Mouse (Mus musculus) lung, embryonic 15.5 days (tissue): Measurements from ENCODE around the gene Rabgap1. TPM values are rescaled to one million over a fixed set of nuclear protein-coding genes. Genes with fewer than 3 reads are reported as not detected.
"Not testable (repeated sequence)": the region's sequence is repeated elsewhere in the genome, so short reads cannot be mapped to it uniquely, and the experiment has no call there.

Source experiments
- ATAC-seq: fragments of 200-750 bp; cut with Nextera tagmentation; 2 replicates; pipeline ENCODE4 v1.8.0; 2017; ENCODE audit warnings: moderate number of reproducible peaks, borderline replicate concordance; ENCODE audit not compliant: low FRiP score, low TSS enrichment; ENCODE audit errors: extremely low read depth
- H3K27ac ChIP-seq: fragments of 300-500 bp; sonication (generic); 2 replicates; pipeline ENCODE4 v1.5.1; 2015; ENCODE audit warnings: moderate library complexity, mild to moderate bottlenecking, inconsistent platforms
- H3K27me3 ChIP-seq: fragments of 300-500 bp; sonication (generic); 2 replicates; pipeline ENCODE4 v1.6.1; 2015; ENCODE audit warnings: inconsistent platforms
- H3K36me3 ChIP-seq: fragments of 300-500 bp; sonication (generic); 2 replicates; pipeline ENCODE4 v1.6.1; 2015; ENCODE audit warnings: inconsistent platforms
- H3K4me1 ChIP-seq: fragments of 300-500 bp; sonication (generic); 2 replicates; pipeline ENCODE4 v1.6.1; 2015; ENCODE audit warnings: inconsistent platforms
- H3K4me2 ChIP-seq: fragments of 300-500 bp; sonication (generic); 2 replicates; pipeline ENCODE4 v1.6.1; 2015; ENCODE audit warnings: inconsistent platforms, mild to moderate bottlenecking, moderate library complexity
- H3K4me3 ChIP-seq: fragments of 300-500 bp; sonication (generic); 2 replicates; pipeline ENCODE4 v1.5.1; 2015; ENCODE audit warnings: mild to moderate bottlenecking, inconsistent platforms
- H3K9ac ChIP-seq: fragments of 300-500 bp; sonication (generic); 2 replicates; pipeline ENCODE4 v1.6.1; 2015; ENCODE audit warnings: inconsistent platforms
- H3K9me3 ChIP-seq: fragments of 300-500 bp; sonication (generic); 2 replicates; pipeline ENCODE4 v1.6.1; 2016; ENCODE audit warnings: inconsistent platforms
- WGBS: fragments of 180-500 bp; shearing (Covaris S2); methylation state at CpG from one replicate; pipeline ENCODE4 v1.1.7; 2015; 5-methylcytosine and 5-hydroxymethylcytosine counted together
- polyA plus RNA-seq: library from polyadenylated mRNA; unstranded; fragments of >200 nt; fragmentation: Nextera tagmentation; extraction: Ambion mirVana; gene quantifications from 2 replicates; pipeline ENCODE4 v1.2.1, GENCODE M21; 2015

Gene Rabgap1
- polyA plus RNA-seq, 1 experiment from 2014 or later: 42.9 TPM

DNA sequence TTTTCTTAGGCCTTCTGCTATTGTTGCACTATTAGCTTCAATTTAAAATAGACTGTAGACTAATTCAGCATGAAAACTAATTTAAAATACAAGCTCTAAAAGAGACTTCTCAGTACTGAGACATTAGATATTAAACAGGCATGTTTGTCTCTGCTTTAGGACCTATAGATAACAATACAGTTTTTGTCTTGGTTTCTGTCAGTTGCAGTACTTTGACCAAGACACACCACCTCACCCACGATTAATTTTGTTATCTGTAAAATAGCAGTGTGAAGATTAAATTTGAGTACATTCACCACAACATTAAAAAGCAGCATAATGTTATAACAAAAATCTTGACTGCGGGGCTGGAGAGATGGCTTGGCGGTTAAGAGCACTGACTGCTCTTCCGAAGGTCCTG is 23.2 kb downstream of the Rabgap1 start:
- H3K4me2 ChIP-seq: no peak overlapping the region
- ATAC-seq: no peak
- H3K27me3 ChIP-seq: no peaks in the 10 kb centered on the region
- no peak overlapping the region for H3K4me3 ChIP-seq
- no peak overlapping the region for H3K27ac ChIP-seq
- peaks cover 8% of the 10 kb centered on the region for H3K36me3 ChIP-seq
- no peak overlapping the region for H3K9ac ChIP-seq
- no peaks in the 10 kb centered on the region for H3K9me3 ChIP-seq
- 93% methylated on average over 4 of the region's 4 CpGs for whole genome bisulfite sequencing
- H3K4me1 ChIP-seq: 0 out of 2 replicates have a peak, but pooled peaks cover 2% of the 10 kb centered on the region

DNA sequence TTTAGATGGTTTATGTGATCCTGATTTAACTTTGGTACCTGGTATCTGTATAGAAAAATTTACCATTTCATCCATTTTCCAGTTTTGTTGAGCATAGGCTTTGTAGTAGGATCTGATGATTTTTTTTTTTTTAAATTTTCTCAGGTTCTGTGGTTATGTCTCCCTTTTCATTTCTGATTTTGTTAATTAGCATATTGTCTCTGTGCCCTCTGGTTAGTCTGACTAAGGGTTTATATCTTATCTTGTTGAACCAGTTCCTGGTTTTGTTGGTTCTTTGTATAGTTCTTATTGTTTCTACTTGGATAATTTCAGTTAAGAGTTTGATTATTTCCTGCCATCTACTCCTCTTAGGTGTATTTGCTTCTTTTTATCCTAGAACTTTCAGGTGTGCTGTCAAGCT is 36.5 kb downstream of the Rabgap1 start:
- no peak overlapping the region for H3K4me2 ChIP-seq
- peaks cover 55% of the 10 kb centered on the region for H3K36me3 ChIP-seq
- H3K27me3 ChIP-seq: no peaks in the 10 kb centered on the region
- no peaks in the 10 kb centered on the region for H3K9me3 ChIP-seq
- no peak overlapping the region for H3K4me3 ChIP-seq
- no peak overlapping the region for H3K9ac ChIP-seq
- H3K27ac ChIP-seq: no peak overlapping the region
- H3K4me1 ChIP-seq: no peaks in the 10 kb centered on the region
- no peak for ATAC-seq

DNA sequence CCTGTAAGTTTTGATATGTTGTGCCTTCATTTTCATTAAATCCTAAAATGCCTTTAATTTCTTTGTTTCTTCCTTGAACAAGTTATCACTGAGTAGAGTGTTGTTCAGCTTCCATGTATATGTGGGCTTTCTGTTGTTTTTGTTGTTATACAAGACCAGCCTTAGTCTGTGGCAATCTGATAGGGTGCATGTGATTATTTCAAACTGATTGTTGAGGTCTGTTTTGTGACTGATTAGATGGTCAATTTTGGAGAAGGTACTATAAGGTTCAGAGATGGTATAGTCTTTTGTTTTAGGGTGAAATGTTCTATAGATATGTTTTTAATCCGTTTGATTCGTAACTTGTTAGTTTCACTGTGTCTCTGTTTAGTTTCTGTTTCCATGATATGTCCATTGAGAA is 37.0 kb downstream of the Rabgap1 start:
- no peak overlapping the region for H3K4me2 ChIP-seq
- H3K36me3 ChIP-seq: peaks cover 55% of the 10 kb centered on the region
- no peak for ATAC-seq
- no peaks in the 10 kb centered on the region for H3K27me3 ChIP-seq
- no peak overlapping the region for H3K9ac ChIP-seq
- H3K4me3 ChIP-seq: no peak overlapping the region
- H3K9me3 ChIP-seq: no peaks in the 10 kb centered on the region
- H3K27ac ChIP-seq: no peak overlapping the region
- 91% methylated on average over 2 of the region's 2 CpGs for WGBS
- H3K4me1 ChIP-seq: no peaks in the 10 kb centered on the region

DNA sequence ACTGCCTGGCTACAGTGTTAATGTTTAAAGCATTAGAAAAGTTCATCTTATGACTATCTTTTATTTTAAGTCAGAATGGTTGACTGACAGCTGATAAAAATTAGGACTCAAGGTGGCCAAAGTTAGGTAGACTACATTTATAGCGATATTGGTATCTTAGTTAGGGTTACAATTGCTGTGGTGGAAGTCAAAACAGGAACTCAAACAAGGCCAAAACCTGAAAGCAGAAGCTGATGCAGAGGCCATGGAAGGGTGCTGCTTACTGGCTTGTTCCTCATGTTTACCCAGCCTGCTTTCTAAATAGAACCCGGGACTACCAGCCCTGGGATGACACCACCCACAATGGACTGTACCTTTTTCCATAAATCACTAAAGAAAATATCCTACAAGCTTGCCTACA is 41.1 kb downstream of the Rabgap1 start:
- Histone ChIP-seq H3K9me3 (no peaks in the 10 kb centered on the region), H3K4me2 (no peak overlapping the region), H3K9ac (no peak overlapping the region), H3K36me3 (peaks cover 35% of the 10 kb centered on the region), H3K27me3 (no peaks in the 10 kb centered on the region), H3K4me1 (no peaks in the 10 kb centered on the region), H3K4me3 (no peak overlapping the region), H3K27ac (no peak overlapping the region)
- 75% methylated on average over 2 of the region's 2 CpGs for WGBS
- ATAC-seq: no peak

DNA sequence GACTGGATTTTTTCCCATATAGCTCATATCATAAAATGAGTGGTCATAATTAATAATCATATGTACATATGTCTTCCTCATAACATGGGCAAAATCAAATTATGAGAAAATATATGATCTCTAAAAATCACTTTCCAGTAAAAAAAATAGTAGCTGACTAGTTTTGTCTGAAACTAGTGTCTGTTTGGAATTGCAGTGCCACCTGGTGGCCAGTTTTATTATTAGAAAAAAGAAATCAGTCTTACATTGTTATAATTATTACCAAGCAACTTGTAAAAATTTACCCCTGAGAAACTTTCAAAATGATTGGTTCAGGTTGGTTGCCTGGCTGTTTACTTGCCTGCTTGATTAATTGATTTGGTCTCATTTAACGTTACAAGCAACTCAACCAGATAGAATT is 42.3 kb downstream of the Rabgap1 start:
- Histone ChIP-seq H3K4me3 (no peak overlapping the region), H3K36me3 (peaks cover 47% of the 10 kb centered on the region), H3K9me3 (no peaks in the 10 kb centered on the region), H3K4me1 (no peaks in the 10 kb centered on the region), H3K27me3 (no peaks in the 10 kb centered on the region), H3K4me2 (no peak overlapping the region), H3K9ac (no peak overlapping the region), H3K27ac (no peak overlapping the region)
- no peak for ATAC-seq
- 77% methylated on average over 1 of the region's 1 CpGs for WGBS

DNA sequence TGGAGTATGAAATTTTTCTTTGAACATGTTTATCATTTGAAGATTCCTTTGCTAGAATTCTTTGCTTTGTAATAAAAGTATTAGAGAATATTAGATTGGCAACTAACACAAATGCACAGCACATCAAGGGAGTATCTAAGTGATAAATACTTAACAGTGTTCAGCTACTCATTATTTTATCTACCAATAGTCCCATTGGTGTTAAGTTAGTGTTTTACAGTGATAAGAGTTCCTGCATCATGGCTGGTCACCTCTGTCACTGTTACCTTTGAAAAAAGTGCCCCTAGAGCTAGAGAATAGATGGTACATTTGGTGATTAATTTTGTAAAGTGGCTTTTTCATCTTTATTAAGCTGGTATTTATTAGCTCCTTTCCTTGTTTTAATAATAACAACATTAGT is 43.3 kb downstream of the Rabgap1 start:
- no peak overlapping the region for H3K4me2 ChIP-seq
- no peak overlapping the region for H3K4me3 ChIP-seq
- H3K36me3 ChIP-seq: peaks cover 44% of the 10 kb centered on the region
- no peak overlapping the region for H3K9ac ChIP-seq
- no peak for ATAC-seq
- H3K4me1 ChIP-seq: no peaks in the 10 kb centered on the region
- H3K27me3 ChIP-seq: no peaks in the 10 kb centered on the region
- H3K9me3 ChIP-seq: no peaks in the 10 kb centered on the region
- H3K27ac ChIP-seq: no peak overlapping the region

DNA sequence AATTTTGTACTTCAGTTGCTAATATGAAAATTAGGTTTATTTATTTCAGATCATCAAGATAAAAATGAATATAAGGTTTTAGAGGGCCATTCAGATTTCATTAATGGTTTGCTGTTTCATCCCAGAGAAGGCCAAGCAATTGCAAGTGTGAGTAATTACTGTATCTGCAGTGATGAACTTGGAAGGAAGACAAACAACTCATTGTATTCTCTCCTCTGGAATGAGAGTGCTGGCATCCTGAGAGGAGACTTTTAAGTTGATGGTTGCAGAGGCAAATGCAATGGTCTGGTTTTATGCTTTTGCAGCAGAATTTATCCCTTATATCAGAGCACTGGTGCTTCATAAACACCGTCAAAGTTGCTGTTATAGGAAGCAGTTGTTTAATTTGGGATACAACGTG is 45.9 kb downstream of the Rabgap1 start:
- H3K27ac ChIP-seq: no peak overlapping the region
- no peaks in the 10 kb centered on the region for H3K9me3 ChIP-seq
- ATAC-seq: no peak
- H3K9ac ChIP-seq: no peak overlapping the region
- peaks cover 38% of the 10 kb centered on the region for H3K36me3 ChIP-seq
- no peak overlapping the region for H3K4me2 ChIP-seq
- H3K4me1 ChIP-seq: no peaks in the 10 kb centered on the region
- no peaks in the 10 kb centered on the region for H3K27me3 ChIP-seq
- H3K4me3 ChIP-seq: no peak overlapping the region
- 89% methylated on average over 2 of the region's 2 CpGs for WGBS

DNA sequence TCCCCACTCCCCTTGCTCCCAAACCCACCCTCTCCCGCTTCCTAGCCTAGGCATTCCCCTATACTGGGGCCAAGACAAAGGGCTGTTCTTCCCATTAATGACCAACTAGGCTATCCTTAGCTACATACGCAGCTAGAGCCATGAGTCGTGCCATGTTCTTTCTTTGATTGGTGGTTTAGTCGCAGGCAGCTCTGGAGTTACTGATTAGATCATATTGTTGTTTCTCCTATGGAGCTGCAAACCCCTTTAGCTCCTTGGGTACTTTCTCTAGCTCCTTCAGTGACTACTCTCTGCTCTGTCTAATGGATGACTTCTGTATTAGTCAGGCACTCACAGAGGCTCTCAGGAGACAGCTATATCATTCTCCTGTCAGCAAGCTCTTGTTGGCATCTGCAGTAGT is 54.2 kb downstream of the Rabgap1 start:
- Histone ChIP-seq H3K36me3 (peaks cover 38% of the 10 kb centered on the region), H3K27me3 (no peaks in the 10 kb centered on the region), H3K27ac (no peak overlapping the region), H3K9me3 (no peaks in the 10 kb centered on the region), H3K4me1 (no peaks in the 10 kb centered on the region), H3K9ac (no peak overlapping the region), H3K4me3 (no peak overlapping the region), H3K4me2 (no peak overlapping the region)
- no peak for ATAC-seq
- 95% methylated on average over 4 of the region's 4 CpGs for WGBS

DNA sequence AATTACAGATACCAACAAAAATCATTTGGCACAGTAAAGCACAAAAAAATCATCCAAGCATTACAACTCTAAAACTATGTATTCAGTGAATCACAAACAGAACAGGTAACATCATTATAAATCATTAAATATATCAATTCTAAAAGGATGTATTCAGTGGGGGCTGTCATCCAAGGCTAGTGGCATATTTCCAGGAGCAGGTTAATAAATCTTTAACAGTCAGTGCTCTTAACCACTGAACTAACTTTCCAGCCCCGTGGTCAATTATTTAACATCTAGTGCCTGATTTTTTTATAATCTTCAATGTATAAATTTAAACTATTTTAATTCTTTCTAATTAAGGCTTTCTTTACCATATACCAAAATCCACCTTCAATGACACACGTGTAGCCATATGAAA is 62.8 kb downstream of the Rabgap1 start:
- not testable (repeated sequence) for H3K27me3 ChIP-seq, H3K9ac ChIP-seq, H3K9me3 ChIP-seq, H3K4me1 ChIP-seq, H3K27ac ChIP-seq, H3K4me2 ChIP-seq, ATAC-seq, H3K4me3 ChIP-seq
- H3K36me3 ChIP-seq: peaks cover 24% of the 10 kb centered on the region
- 93% methylated on average over 2 of the region's 2 CpGs for WGBS

DNA sequence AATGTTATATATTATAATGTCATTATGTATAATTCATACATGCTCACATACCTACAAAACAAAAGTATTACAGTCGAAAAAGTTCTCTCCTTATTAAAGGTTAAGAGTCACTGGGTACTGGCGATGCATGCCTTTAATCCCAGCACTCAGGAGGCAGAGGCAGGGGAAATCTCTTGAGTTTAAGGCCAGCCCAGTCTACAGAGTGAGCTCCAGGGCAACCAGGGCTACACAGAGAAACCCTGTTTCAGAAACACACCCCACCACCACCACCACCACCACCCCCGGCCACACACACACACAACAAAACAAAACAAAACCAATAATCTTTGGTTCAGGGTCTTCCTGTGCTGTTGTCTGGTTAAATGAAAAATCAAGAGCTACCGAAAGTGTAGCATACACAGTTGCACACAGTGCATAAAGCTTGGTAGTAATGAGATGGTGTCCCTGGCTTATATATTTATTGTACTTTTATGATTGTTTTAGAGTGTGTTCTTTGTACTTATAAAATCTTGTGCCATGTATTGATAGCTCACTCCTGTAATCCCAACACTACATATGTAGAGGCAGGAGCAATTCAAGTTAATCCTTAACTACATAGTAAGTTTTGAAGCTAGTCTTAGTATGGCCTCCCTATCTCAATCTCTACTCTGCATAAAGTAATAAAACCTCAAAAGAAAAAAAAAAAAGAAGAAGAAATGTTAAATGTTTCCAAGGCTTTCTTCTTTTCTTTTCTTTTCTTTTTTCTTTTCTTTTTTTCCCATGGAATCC is 68.2 kb downstream of the Rabgap1 start:
- peaks cover 8% of the 10 kb centered on the region; the same call in 1 of the 2 replicates for H3K36me3 ChIP-seq
- H3K4me2 ChIP-seq: no peak overlapping the region
- WGBS: 85% methylated on average over 4 of the region's 4 CpGs

DNA sequence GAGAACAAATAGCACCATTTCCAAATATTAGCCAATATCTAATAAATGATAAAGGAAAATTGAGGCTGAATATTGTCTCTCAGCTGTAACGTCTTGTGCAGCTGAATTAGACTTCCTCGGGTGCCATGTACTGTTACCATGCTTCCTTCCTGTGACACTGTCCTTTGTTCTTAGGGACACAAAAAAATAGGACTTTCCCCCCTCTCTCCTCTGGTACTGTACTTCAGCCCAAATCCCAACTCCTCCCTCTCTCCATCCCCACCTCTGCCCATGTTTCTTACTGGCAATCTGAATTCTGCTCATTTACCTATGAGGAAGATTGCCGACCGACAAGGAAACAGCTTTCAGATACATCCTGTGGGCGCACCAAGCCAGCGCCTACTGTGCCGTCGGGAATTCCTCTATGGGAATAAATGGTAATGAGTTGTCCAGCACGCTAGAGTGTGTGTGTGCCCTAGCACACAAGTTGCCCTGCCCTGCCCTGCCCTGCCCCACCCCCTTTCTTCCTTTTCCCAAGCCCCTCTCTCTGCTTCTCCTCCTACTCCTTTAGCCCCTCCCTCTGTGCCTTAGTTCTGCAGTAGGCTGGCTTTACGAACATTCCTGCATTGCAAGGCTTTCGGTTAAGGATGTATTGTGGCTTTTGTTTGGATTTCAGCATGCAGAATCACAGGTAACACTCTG is 73.1 kb downstream of the Rabgap1 start, which contains the start of gene Gpr21:
Gene Gpr21, plus strand, starts transcription at position 303 of the 681 bp plus-strand sequence.
- Histone ChIP-seq H3K27me3 (no peaks in the 10 kb centered on the region), H3K9ac (no peak within 1 kb of the TSS), H3K9me3 (no peaks in the 10 kb centered on the region), H3K4me1 (peaks cover 9% of the 10 kb centered on the region), H3K4me3 (peak within 1 kb of the TSS; percentile 12; the same call in 1 of the 2 replicates), H3K27ac (no peak within 1 kb of the TSS), H3K36me3 (peaks cover 14% of the 10 kb centered on the region; the same call in 1 of the 2 replicates), H3K4me2 (peak within 1 kb of the TSS; percentile 35)
- peak; percentile 74; the same call in 1 of the 2 replicates for ATAC-seq
- WGBS: 30% methylated on average over 11 of the region's 11 CpGs

More for the DNA sequence above, 68.2 kb downstream of the Rabgap1 start:
- Histone ChIP-seq H3K4me1 (no peaks in the 10 kb centered on the region; the same call in 1 of the 2 replicates), H3K9me3 (no peaks in the 10 kb centered on the region), H3K27ac (no peak overlapping the region), H3K4me3 (no peak overlapping the region), H3K9ac (no peak overlapping the region), H3K27me3 (no peaks in the 10 kb centered on the region)
- no peak for ATAC-seq

DNA sequence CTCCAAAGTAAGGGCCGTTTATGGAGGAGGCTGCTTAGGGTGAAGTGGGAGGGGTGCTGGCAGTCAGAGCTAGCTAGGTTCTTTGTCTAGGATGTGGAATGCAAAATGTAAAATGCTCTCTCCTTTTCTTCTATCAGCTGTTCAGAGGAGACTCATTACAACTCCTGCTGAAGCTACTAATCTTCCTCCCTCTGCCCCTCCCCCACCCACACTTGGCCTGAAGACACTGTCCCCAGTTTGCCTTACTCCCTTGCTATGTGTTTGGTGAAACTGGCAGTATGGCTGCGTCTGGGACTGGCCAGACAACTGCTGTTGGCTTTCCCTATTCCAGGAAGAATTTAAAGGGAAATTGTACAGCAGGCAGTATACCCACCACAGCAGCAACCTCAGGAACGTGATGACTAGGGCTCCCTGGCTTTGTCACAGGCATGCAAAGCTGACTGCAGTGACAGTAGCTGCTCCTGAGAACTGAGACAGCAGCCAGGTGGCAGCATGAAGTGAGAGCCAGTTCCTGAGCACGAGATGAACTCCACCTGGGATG is 73.9 kb downstream of the Rabgap1 start:
- no peaks in the 10 kb centered on the region for H3K27me3 ChIP-seq
- 35% methylated on average over 4 of the region's 4 CpGs for WGBS
- H3K4me2 ChIP-seq: peak overlapping the region; percentile 19; the same call in 1 of the 2 replicates
- H3K4me3 ChIP-seq: peak overlapping the region; percentile 12; the same call in 1 of the 2 replicates
- no peak overlapping the region for H3K27ac ChIP-seq
- H3K4me1 ChIP-seq: peaks cover 9% of the 10 kb centered on the region
- H3K36me3 ChIP-seq: peaks cover 14% of the 10 kb centered on the region; the same call in 1 of the 2 replicates
- no peaks in the 10 kb centered on the region for H3K9me3 ChIP-seq
- H3K9ac ChIP-seq: no peak overlapping the region
- ATAC-seq: no peak
